Comparison of ENCODE assay signal across 9 mouse cellular contexts in the genomic region with DNA sequence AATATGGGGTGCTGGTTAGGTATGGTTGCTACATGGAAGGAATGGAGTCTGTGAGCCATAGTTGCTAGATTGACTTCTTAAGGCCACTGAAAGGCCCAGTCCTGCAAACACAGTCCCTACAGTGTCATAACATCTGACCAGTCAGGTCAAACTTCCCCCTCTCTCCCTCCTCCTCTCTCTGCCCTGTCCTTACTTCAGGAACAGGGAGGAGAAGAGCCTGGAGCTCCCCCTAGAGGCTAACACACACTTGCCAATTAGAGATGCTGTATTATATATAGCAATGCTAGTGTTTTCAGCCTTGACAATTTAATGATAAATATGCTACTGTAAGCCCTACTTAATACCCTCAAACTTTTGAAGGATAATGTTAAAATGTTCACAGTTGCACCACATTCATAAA.
DNase-seq lines count a peak whose midpoint lies in the region; ATAC-seq lines count a peak whose summit lies in the region.
"Had no signal": no experiment of that assay in that cellular context is flagged by ENCODE, and none has a peak within 500 bp of the region (broad histone marks: within the 10 kb centered on the region; RNA-seq: fewer than 3 reads in every experiment).

No protein-coding gene starts in this region.

- H3K36me3 ChIP-seq in hindbrain, embryonic 13.5 days: no peaks in the 10 kb centered on the region

- H3K27me3 ChIP-seq in hindbrain, embryonic 13.5 days: no peaks in the 10 kb centered on the region

- ATAC-seq in hindbrain, embryonic 13.5 days (ENCODE audit: low FRiP score): peak; percentile 85

- no peak overlapping the region for H3K4me2 ChIP-seq in hindbrain, embryonic 13.5 days

- DNase-seq in WW6 (ENCODE audit: low read depth, low spot score): peak; percentile 24
- DNase-seq in cerebellum, adult 9-10 months: peak; percentile 80
- DNase-seq in frontal cortex, postnatal 25 days (ENCODE audit: low spot score in 2 of 2): peak; percentile 9 to 40
- DNase-seq in layer of hippocampus, postnatal 14 days (ENCODE audit: low spot score in 2 of 2): peak; percentile 35 to 45
- DNase-seq in lung, postnatal 14 days: peak; percentile 80
- DNase-seq in retina, adult 2 months (ENCODE audit: low read depth, low spot score): peak; percentile 76
- peak; percentile 75 for DNase-seq in thymus, postnatal 4 days

- H3K9me3 ChIP-seq in hindbrain, embryonic 13.5 days: no peaks in the 10 kb centered on the region

- no peak overlapping the region for H3K9ac ChIP-seq in hindbrain, embryonic 13.5 days

- no peak overlapping the region for H3K4me3 ChIP-seq in hindbrain, embryonic 13.5 days
- H3K4me3 ChIP-seq: myocyte had no signal

- H3K4me1 ChIP-seq in hindbrain, embryonic 13.5 days (replicated peaks): peaks cover 3% of the 10 kb centered on the region; the same call in 1 of the 2 replicates

- H3K27ac ChIP-seq in hindbrain, embryonic 13.5 days: no peak overlapping the region

Comparison
In these comparisons a context has a peak if more than half of its experiments do, and no peak if none do; other contexts are left out.
1. DNase-seq: peak in every context shown above with its lines; median percentile 80 in cerebellum, adult 9-10 months; 80 in lung, postnatal 14 days; 76 in retina, adult 2 months; 75 in thymus, postnatal 4 days; 40 in layer of hippocampus, postnatal 14 days; 24 in frontal cortex, postnatal 25 days; 24 in WW6.